Mouse (Mus musculus) forebrain, postnatal 0 days (tissue): ENCODE data around the gene Ifna1. TPM values are rescaled to one million over a fixed set of nuclear protein-coding genes. Genes with fewer than 3 reads are reported as not detected.

Experiments used
- ATAC-seq: fragments of 200-750 bp; cut with Nextera tagmentation; 2 replicates; pipeline ENCODE4 v1.8.0; 2017; ENCODE audit warnings: mild to moderate bottlenecking, moderate library complexity
- DNase-seq: peaks from one replicate; pipeline ENCODE4 v3.0.0-alpha.2; 2015
- H3K27ac ChIP-seq: fragments of 300-500 bp; sonication (generic); 2 replicates; pipeline ENCODE4 v1.5.1; 2014; ENCODE audit warnings: low read depth, mild to moderate bottlenecking, antibody characterized with exemption, low read length, moderate library complexity, mixed read lengths
- H3K27me3 ChIP-seq: fragments of 300-500 bp; sonication (generic); 2 replicates; pipeline ENCODE4 v1.6.1; 2014; ENCODE audit warnings: mild to moderate bottlenecking, low read length, mixed read lengths; ENCODE audit not compliant: insufficient read depth
- H3K36me3 ChIP-seq: fragments of 300-500 bp; sonication (generic); 2 replicates; pipeline ENCODE4 v1.6.1; 2014; ENCODE audit warnings: mild to moderate bottlenecking, moderate library complexity; ENCODE audit not compliant: insufficient read depth
- H3K4me1 ChIP-seq: fragments of 300-500 bp; sonication (generic); 2 replicates; pipeline ENCODE4 v1.6.1; 2014; ENCODE audit warnings: antibody characterized with exemption; ENCODE audit not compliant: insufficient read depth
- H3K4me2 ChIP-seq: fragments of 300-500 bp; sonication (generic); 2 replicates; pipeline ENCODE4 v1.6.1; 2014; ENCODE audit warnings: low read depth, mild to moderate bottlenecking, moderate library complexity
- H3K4me3 ChIP-seq: fragments of 300-500 bp; sonication (generic); 2 replicates; pipeline ENCODE4 v1.5.1; 2014; ENCODE audit warnings: low read depth, low read length, mixed read lengths
- H3K9ac ChIP-seq: fragments of 300-500 bp; sonication (generic); 2 replicates; pipeline ENCODE4 v1.6.1; 2014; ENCODE audit warnings: mild to moderate bottlenecking
- H3K9me3 ChIP-seq: fragments of 300-500 bp; sonication (generic); 2 replicates; pipeline ENCODE4 v1.6.1; 2016; ENCODE audit warnings: low read length
- CTCF ChIP-seq: sonication (generic); IDR thresholded peaks from 2 replicates; pipeline ENCODE4 v1.5.1; 2016; ENCODE audit warnings: antibody characterized with exemption, control low read depth, low read depth
- WGBS: fragments of 180-500 bp; shearing (Covaris S2); extraction: QIAGEN DNeasy Blood & Tissue Kit; methylation state at CpG from one replicate; pipeline ENCODE4 v1.1.7; 2014; 5-methylcytosine and 5-hydroxymethylcytosine counted together
- polyA plus RNA-seq: library from polyadenylated mRNA; unstranded; fragments of >200 nt; fragmentation: Nextera tagmentation; extraction: Ambion mirVana; gene quantifications from 2 replicates; pipeline ENCODE4 v1.2.1, GENCODE M21; 2015
- total RNA-seq: library from RNA; depleted of rRNA; stranded (reverse); fragments of >200 nt; gene quantifications from 2 replicates; pipeline ENCODE4 v1.2.3, GENCODE M21; 2014

Ifna1 gene
- total and polyA plus RNA-seq, 2 experiments from 2014 or later = not detected

- Histone ChIP-seq H3K27me3 (no peaks in the 10 kb centered on the region), H3K4me3 (no peak overlapping the region), H3K9ac (no peak overlapping the region), H3K27ac (no peak overlapping the region), H3K36me3 (no peaks in the 10 kb centered on the region), H3K4me2 (no peak overlapping the region), H3K4me1 (no peaks in the 10 kb centered on the region), H3K9me3 (no peaks in the 10 kb centered on the region)
- no peak for DNase-seq
- ATAC-seq = no peak
- no peak for TF ChIP-seq CTCF
Observed at GRCm38 (mm10) chr4:88859214-88859613, 9.3 kb downstream of the Ifna1 start.

- H3K36me3 ChIP-seq = no peaks in the 10 kb centered on the region
- H3K27ac ChIP-seq = no peak overlapping the region
- H3K4me3 ChIP-seq = no peak overlapping the region
- H3K9ac ChIP-seq = no peak overlapping the region
- H3K4me1 ChIP-seq = no peaks in the 10 kb centered on the region
- H3K4me2 ChIP-seq = no peak overlapping the region
- WGBS = 7% methylated on average over 7 of the region's 7 CpGs
- DNase-seq (no peak), ATAC-seq (no peak)
- no peak for TF ChIP-seq CTCF
- no peaks in the 10 kb centered on the region for H3K9me3 ChIP-seq
- no peaks in the 10 kb centered on the region for H3K27me3 ChIP-seq
Observed at GRCm38 (mm10) chr4:88863309-88863708, 13.4 kb downstream of the Ifna1 start.

GRCm38 (mm10) chr4:88864599-88864998 is 14.7 kb downstream of the Ifna1 start:
- DNase-seq (no peak), ATAC-seq (no peak)
- H3K9ac ChIP-seq = no peak overlapping the region
- H3K4me2 ChIP-seq = no peak overlapping the region
- no peak for TF ChIP-seq CTCF
- H3K9me3 ChIP-seq = no peaks in the 10 kb centered on the region
- no peaks in the 10 kb centered on the region for H3K36me3 ChIP-seq
- no peak overlapping the region for H3K4me3 ChIP-seq
- no peaks in the 10 kb centered on the region for H3K27me3 ChIP-seq
- no peaks in the 10 kb centered on the region for H3K4me1 ChIP-seq
- 75% methylated on average over 9 of the region's 9 CpGs for WGBS
- H3K27ac ChIP-seq = no peak overlapping the region

DNA sequence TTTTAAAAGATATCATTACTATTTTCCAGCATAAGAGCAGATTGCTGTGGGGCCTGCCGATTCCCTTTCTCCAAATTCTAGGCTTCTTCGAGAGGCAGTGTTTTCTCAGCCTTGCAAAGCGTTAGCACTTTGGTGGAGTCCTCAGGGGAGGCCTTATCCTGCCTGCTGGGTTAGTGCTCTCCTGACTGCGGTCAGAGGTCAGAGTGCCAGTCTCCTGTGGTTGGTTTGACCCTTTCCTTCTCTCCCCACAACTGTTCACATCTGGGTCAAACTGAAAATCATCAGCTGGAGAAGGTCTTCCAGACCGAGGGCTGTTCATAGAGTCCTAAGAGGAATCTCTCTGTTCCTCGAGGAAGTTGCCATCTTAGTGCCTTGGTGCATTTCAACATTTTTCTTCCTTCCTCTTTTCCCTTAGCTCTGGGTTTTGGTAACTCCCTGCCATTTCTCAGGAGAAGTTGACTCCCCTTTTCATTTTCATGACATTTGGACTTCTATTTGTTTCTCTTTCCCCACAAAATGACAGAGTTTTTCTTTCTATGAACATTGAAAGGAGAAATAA is 15.2 kb downstream of the Ifna1 start:
- Histone ChIP-seq H3K9ac (no peak overlapping the region), H3K36me3 (no peaks in the 10 kb centered on the region), H3K9me3 (no peaks in the 10 kb centered on the region), H3K27ac (no peak overlapping the region), H3K4me1 (no peaks in the 10 kb centered on the region), H3K4me2 (no peak overlapping the region), H3K27me3 (no peaks in the 10 kb centered on the region), H3K4me3 (no peak overlapping the region)
- no peak for TF ChIP-seq CTCF
- no peak for DNase-seq
- no peak for ATAC-seq
- WGBS = 66% methylated on average over 6 of the region's 6 CpGs

GRCm38 (mm10) chr4:88867366-88867925 is 17.6 kb downstream of the Ifna1 start:
- peak overlapping the region; percentile 75 for H3K4me2 ChIP-seq
- ATAC-seq = peak; percentile 85
- no peaks in the 10 kb centered on the region for H3K27me3 ChIP-seq
- no peak overlapping the region for H3K9ac ChIP-seq
- no peak overlapping the region for H3K27ac ChIP-seq
- H3K4me1 ChIP-seq = no peaks in the 10 kb centered on the region
- under 1% methylated on average over 8 of the region's 8 CpGs for WGBS
- DNase-seq = peak; percentile 85
- H3K36me3 ChIP-seq = no peaks in the 10 kb centered on the region
- peak overlapping the region; percentile 41 for H3K4me3 ChIP-seq
- peak; percentile 94 for TF ChIP-seq CTCF
- no peaks in the 10 kb centered on the region for H3K9me3 ChIP-seq

DNA sequence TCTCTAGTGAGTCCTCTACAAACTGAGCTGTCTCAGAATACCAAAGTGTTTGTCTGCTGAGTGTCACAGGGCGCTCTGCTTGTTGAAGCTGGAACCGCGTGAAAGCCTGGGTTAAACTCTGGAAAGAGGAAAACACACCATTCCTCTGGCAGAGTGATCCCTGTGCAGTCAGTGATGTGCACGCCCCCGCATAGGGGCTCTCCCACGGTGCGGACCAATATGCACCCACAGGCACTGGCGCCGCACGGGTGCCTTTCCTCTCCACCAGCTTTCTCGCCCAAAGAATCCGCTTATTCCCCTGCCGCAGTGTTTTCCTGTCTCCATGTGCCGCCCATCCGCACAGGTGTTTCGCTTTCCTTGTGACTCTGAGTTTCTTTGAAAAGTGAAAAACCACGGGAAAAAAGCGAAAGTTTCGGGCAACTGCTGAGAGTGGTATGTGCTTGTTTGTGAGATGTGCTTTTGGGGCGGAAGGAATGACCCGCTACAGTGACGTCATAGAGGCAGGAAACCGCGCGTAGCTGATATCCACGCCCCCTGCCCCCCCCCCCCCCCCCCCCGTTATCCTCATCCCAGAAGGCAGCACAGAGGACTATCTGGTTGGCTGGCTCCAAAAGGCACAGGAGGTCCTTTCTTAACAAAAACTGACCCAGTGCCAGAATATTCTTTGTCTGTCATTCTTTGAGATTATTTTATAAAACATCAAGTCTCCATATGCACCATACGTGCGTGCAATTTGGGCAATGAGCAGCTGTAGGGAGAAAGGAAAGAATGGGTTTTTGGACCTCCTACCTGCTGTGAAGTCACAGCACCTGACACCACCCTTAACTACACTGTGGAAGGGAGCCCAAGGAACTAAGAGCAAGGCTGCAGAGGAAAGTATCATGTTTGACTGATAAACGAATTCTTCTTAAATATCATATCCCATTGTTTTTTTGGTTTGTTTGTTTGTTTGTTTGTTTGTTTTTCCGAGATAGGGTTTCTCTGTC is 18.3 kb downstream of the Ifna1 start:
- no peak overlapping the region for H3K27ac ChIP-seq
- no peaks in the 10 kb centered on the region for H3K36me3 ChIP-seq
- peak overlapping the region; percentile 41 for H3K4me3 ChIP-seq
- peak; percentile 62 for DNase-seq
- peak overlapping the region; percentile 43 for H3K9ac ChIP-seq
- 8% methylated on average over 31 of the region's 31 CpGs for WGBS
- H3K4me2 ChIP-seq = peak overlapping the region; percentile 75
- no peaks in the 10 kb centered on the region for H3K27me3 ChIP-seq
- no peaks in the 10 kb centered on the region for H3K9me3 ChIP-seq
- peak; percentile 72 for ATAC-seq
- TF ChIP-seq CTCF = no peak
- H3K4me1 ChIP-seq = no peaks in the 10 kb centered on the region

DNA sequence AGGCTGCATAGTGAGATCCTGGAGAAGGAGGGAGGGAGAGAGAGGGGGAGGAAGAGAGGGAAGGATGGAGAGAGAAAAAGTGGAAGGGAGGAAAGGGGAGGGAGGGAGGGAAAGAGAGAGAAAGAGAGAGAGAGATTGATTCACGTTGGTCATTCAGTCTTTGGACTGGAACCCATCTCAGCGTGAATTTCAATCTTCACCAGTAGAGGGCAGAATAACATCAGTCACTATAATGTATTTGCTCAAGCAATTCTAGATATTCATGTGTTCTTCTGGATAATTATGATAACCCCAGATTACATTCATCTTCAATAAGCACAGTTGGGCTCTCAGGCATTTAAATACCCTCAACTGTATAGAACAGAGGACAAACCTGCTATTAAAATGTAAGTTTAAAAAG is 22.8 kb downstream of the Ifna1 start:
- no peak overlapping the region for H3K27ac ChIP-seq
- 0% methylated on average over 2 of the region's 2 CpGs for WGBS
- no peak overlapping the region for H3K4me2 ChIP-seq
- no peaks in the 10 kb centered on the region for H3K4me1 ChIP-seq
- DNase-seq = peak; percentile 63
- no peaks in the 10 kb centered on the region for H3K27me3 ChIP-seq
- no peak overlapping the region for H3K4me3 ChIP-seq
- no peak for ATAC-seq
- peak; percentile 79 for TF ChIP-seq CTCF
- no peaks in the 10 kb centered on the region for H3K9me3 ChIP-seq
- no peaks in the 10 kb centered on the region for H3K36me3 ChIP-seq
- H3K9ac ChIP-seq = no peak overlapping the region
